Mouse (Mus musculus): Measurements from ENCODE around the gene Tmem144. TPM values are rescaled to one million over a fixed set of nuclear protein-coding genes. Genes with fewer than 3 reads are reported as not detected.

Tmem144 gene
- total and polyA plus RNA-seq, 3 experiments = 0.59 to 2.0 (median 1.3) TPM

DNA sequence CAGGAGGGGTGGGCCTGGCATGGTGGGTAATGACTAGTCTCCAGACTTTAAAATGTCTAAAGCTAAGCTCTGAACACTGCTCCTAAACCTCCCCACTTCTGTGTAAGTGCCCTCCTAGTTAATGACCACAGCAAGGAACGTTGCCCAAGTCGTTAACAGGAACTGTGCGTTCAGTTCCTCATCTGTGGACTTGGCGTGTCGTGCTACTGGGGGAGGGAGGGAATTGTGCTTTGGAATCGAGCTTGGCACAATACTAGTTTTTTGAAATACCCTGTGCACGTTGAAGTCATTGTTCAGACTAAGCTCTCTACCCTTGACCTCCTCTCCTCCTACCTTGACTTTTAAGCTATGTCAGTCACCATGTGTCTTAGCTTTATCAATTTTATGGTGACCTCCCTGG, 12.3 kb upstream of the Tmem144 start:
- Histone ChIP-seq H3K4me2 (ENCODE audit: insufficient read depth, low read depth, poor library complexity, severe bottlenecking) (no peak overlapping the region), H3K79me2 (replicated peaks; ENCODE audit: control insufficient read depth, extremely low read depth, insufficient read depth, poor library complexity, severe bottlenecking) (no peaks in the 10 kb centered on the region), H3K9me3 (replicated peaks; ENCODE audit: low read length) (no peaks in the 10 kb centered on the region), H3K9ac (ENCODE audit: insufficient read depth, low read depth) (no peak overlapping the region), H3K4me1 (ENCODE audit: control insufficient read depth in 1 of 2, insufficient read depth in 2 of 2) (peaks cover 0 to 6% of the 10 kb centered on the region in 2 experiments; a peak in 2 of 4 replicates), H3K27me3 (replicated peaks) (no peaks in the 10 kb centered on the region), H3K36me3 (replicated peaks in 1 of 2; ENCODE audit: control insufficient read depth in 1 of 2, insufficient read depth in 1 of 2, low read length in 1 of 2) (no peaks in the 10 kb centered on the region), H3K4me3 (replicated peaks in 1 of 3; ENCODE audit: low read depth in 2 of 3, low read length in 2 of 3, poor library complexity in 1 of 3) (no peak overlapping the region), H3K27ac (ENCODE audit: insufficient read depth, low read depth) (no peak overlapping the region)
- in situ Hi-C loops (cut with MboI; ENCODE audit: low pct_ligation_motif_present, low pct_unique_long_range_greater_than_20kb, low sequenced_read_pairs) (no loop called here), dilution Hi-C loops (cut with MboI; ENCODE audit: extremely low pct_ligation_motif_present, extremely low pct_unique_long_range_greater_than_20kb, low sequenced_read_pairs) (no loop called here)
- DNase-seq (ENCODE audit: extremely low read depth) = no peak
- TF ChIP-seq MXI1 (IDR thresholded peaks at IDR 0.05; ENCODE audit: low read depth, low read length) (no peak), UBTF (IDR thresholded peaks at IDR 0.05; ENCODE audit: low read depth, low read length) (no peak), ZC3H11A (IDR thresholded peaks at IDR 0.05; ENCODE audit: low read depth, low read length) (no peak), NRF1 (IDR thresholded peaks at IDR 0.05; ENCODE audit: low read depth, low read length) (no peak), EP300 (IDR thresholded peaks at IDR 0.05; ENCODE audit: low read length) (no peak)

- in situ Hi-C loops (cut with MboI; ENCODE audit: low pct_ligation_motif_present, low pct_unique_long_range_greater_than_20kb, low sequenced_read_pairs) = no loop called here
- H3K4me2 ChIP-seq (ENCODE audit: insufficient read depth, low read depth, poor library complexity, severe bottlenecking) = no peak overlapping the region
- H3K79me2 ChIP-seq (replicated peaks; ENCODE audit: control insufficient read depth, extremely low read depth, insufficient read depth, poor library complexity, severe bottlenecking) = no peaks in the 10 kb centered on the region
- H3K36me3 ChIP-seq (replicated peaks in 1 of 2; ENCODE audit: control insufficient read depth in 1 of 2, insufficient read depth in 1 of 2, low read length in 1 of 2) = no peaks in the 10 kb centered on the region
- H3K27ac ChIP-seq (ENCODE audit: insufficient read depth, low read depth) = no peak overlapping the region
- no peak for DNase-seq (ENCODE audit: extremely low read depth)
- H3K9me3 ChIP-seq (replicated peaks; ENCODE audit: low read length) = no peaks in the 10 kb centered on the region
- dilution Hi-C loops (cut with MboI; ENCODE audit: extremely low pct_ligation_motif_present, extremely low pct_unique_long_range_greater_than_20kb, low sequenced_read_pairs) = no loop called here
- TF ChIP-seq CHD1 (IDR thresholded peaks at IDR 0.05; ENCODE audit: low read depth, low read length) (no peak), EP300 (IDR thresholded peaks at IDR 0.05; ENCODE audit: low read length) (no peak), E2F4 (IDR thresholded peaks at IDR 0.05; ENCODE audit: insufficient replicate concordance, low read depth, low read length) (no peak), ZNF384 (IDR thresholded peaks at IDR 0.05; ENCODE audit: low read depth, low read length) (no peak), HCFC1 (IDR thresholded peaks at IDR 0.05; ENCODE audit: low read depth, low read length) (no peak), MAFK (IDR thresholded peaks at IDR 0.05; ENCODE audit: insufficient replicate concordance, low read length) (no peak), KAT2A (IDR thresholded peaks at IDR 0.05; ENCODE audit: insufficient replicate concordance, low read length) (no peak), USF1 (IDR thresholded peaks at IDR 0.05; ENCODE audit: low read depth, low read length) (no peak), TBP (conservative IDR thresholded peaks at IDR 0.05; ENCODE audit: low read depth, low read length) (no peak), CHD2 (IDR thresholded peaks at IDR 0.05; ENCODE audit: low read length) (no peak), PAX5 (IDR thresholded peaks at IDR 0.05; ENCODE audit: low read length) (no peak)
- H3K4me3 ChIP-seq (replicated peaks in 1 of 3; ENCODE audit: low read depth in 2 of 3, low read length in 2 of 3, poor library complexity in 1 of 3) = no peak overlapping the region
- no peak overlapping the region for H3K9ac ChIP-seq (ENCODE audit: insufficient read depth, low read depth)
- H3K4me1 ChIP-seq (ENCODE audit: control insufficient read depth in 1 of 2, insufficient read depth in 2 of 2) = peaks cover 6 to 16% of the 10 kb centered on the region in 2 experiments
- H3K27me3 ChIP-seq (replicated peaks) = no peaks in the 10 kb centered on the region
Measured at GRCm38 (mm10) chr3:79858221-79858620, 5.6 kb upstream of the Tmem144 start.
